Mouse (Mus musculus) heart, adult 18-20 months (tissue): Measurements from ENCODE around the gene Esp38. TPM values are rescaled to one million over a fixed set of nuclear protein-coding genes. Genes with fewer than 3 reads are reported as not detected.
"Not testable (repeated sequence)": the region's sequence is repeated elsewhere in the genome, so short reads cannot be mapped to it uniquely, and the experiment has no call there.

ENCODE experiments used
- DNase-seq, 2 experiments: peaks; one replicate each; pipeline ENCODE4 v3.0.0; 2021 to 2022; ENCODE audit warnings: mixed read lengths in 1 of 2
- long read RNA-seq, 2 experiments: library from polyadenylated mRNA; stranded (forward); transcript quantifications; one replicate each; pipeline ENCODE4 v2.0.0; 2021
- total RNA-seq, 2 experiments: library from RNA; stranded (reverse); gene quantifications; 2 replicates each; pipeline ENCODE4 v1.2.3; 2021

Gene Esp38
- not detected for total RNA-seq
- long read RNA-seq, experiment 1 = 0 reads
- long read RNA-seq, experiment 2 = 0 reads

- DNase-seq = no peak
Measured at GRCm38 (mm10) chr17:39950220-39950619, at the start of gene Esp38. TSS of gene Esp38 (plus strand) at chr17:39950520.

DNA sequence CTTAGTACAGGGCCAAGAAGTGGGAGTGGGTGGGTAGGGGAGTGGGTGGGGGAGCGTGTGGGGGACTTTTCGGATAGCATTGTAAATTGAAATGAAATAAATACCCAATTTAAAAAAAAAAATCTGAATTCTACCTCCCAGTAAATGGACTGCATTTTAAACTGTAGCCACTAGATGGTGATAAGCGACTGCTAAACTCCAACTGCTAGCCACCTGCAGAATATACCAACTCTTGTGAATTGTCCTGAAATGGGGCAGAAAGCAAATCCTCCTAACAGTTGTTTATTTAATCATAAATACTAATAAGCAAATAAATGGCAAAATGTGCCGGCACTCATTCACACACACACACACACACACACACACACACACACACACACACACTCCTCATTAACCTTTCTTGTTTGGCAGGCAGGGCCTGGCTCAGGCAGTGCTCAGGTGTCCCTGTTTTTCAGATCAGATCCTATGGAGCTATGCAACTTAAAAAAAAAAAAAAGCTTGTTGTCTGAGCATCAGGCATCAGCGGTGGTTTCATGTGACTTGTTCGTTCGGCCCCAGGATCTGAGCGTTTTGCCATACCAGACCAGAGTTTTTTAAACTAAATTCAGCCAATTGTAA is 47.3 kb upstream of the Esp38 start:
- DNase-seq = not testable (repeated sequence)

Other genes starting within 250 kb of the Esp38 start
- not detected for gene AC192777.2, start 144.9 kb downstream of the Esp38 start, total RNA-seq